Mouse (Mus musculus) stomach, embryonic 14.5 days (tissue): ENCODE data around the gene Tspyl2. TPM values are rescaled to one million over a fixed set of nuclear protein-coding genes. Genes with fewer than 3 reads are reported as not detected.
"Not testable (repeated sequence)": the region's sequence is repeated elsewhere in the genome, so short reads cannot be mapped to it uniquely, and the experiment has no call there.

Experiments used
- ATAC-seq: fragments of 200-750 bp; cut with Nextera tagmentation; 2 replicates; pipeline ENCODE4 v1.8.0; 2017; ENCODE audit warnings: low read depth, moderate TSS enrichment; ENCODE audit not compliant: insufficient number of reproducible peaks, insufficient read depth, low FRiP score
- H3K27ac ChIP-seq: fragments of 300-500 bp; sonication (generic); 2 replicates; pipeline ENCODE4 v1.5.1; 2014; ENCODE audit warnings: mild to moderate bottlenecking, low read length, moderate library complexity, mixed read lengths
- H3K27me3 ChIP-seq: fragments of 300-500 bp; sonication (generic); 2 replicates; pipeline ENCODE4 v1.6.1; 2014; ENCODE audit warnings: low read length, control low read depth, mixed read lengths; ENCODE audit not compliant: control insufficient read depth, insufficient read depth
- H3K36me3 ChIP-seq: fragments of 300-500 bp; sonication (generic); 2 replicates; pipeline ENCODE4 v1.6.1; 2014; ENCODE audit warnings: mild to moderate bottlenecking, control low read depth, low read length, moderate library complexity, mixed read lengths; ENCODE audit not compliant: control insufficient read depth, insufficient read depth
- H3K4me1 ChIP-seq: fragments of 300-500 bp; sonication (generic); 2 replicates; pipeline ENCODE4 v1.6.1; 2014; ENCODE audit warnings: low read length, control low read depth, mixed read lengths; ENCODE audit not compliant: control insufficient read depth, insufficient read depth
- H3K4me2 ChIP-seq: fragments of 300-500 bp; sonication (generic); replicated peaks from 2 replicates; pipeline ENCODE4 v1.6.1; 2014; ENCODE audit warnings: low read depth, low read length, control low read depth
- H3K4me3 ChIP-seq: fragments of 300-500 bp; sonication (generic); 2 replicates; pipeline ENCODE4 v1.5.1; 2014; ENCODE audit warnings: low read depth, low read length, control low read depth
- H3K9ac ChIP-seq: fragments of 300-500 bp; sonication (generic); replicated peaks from 2 replicates; pipeline ENCODE4 v1.6.1; 2014; ENCODE audit warnings: low read depth, mild to moderate bottlenecking, control low read depth, low read length, moderate library complexity, mixed read lengths
- H3K9me3 ChIP-seq: fragments of 300-500 bp; sonication (generic); 2 replicates; pipeline ENCODE4 v1.6.1; 2016; ENCODE audit warnings: low read depth, low read length, control low read depth; ENCODE audit not compliant: control insufficient read depth
- WGBS: fragments of 180-500 bp; shearing (Covaris S2); extraction: QIAGEN DNeasy Blood & Tissue Kit; methylation state at CpG from one replicate; pipeline ENCODE4 v1.1.7; 2014; 5-methylcytosine and 5-hydroxymethylcytosine counted together
- polyA plus RNA-seq: library from polyadenylated mRNA; unstranded; fragments of >200 nt; fragmentation: Nextera tagmentation; extraction: Ambion mirVana; gene quantifications from 2 replicates; pipeline ENCODE4 v1.2.1, GENCODE M21; 2014

Tspyl2 gene
- polyA plus RNA-seq, 1 experiment from 2014 or later: 25.6 TPM

- H3K27me3 ChIP-seq: no peaks in the 10 kb centered on the region
- H3K36me3 ChIP-seq: no peaks in the 10 kb centered on the region
- 35% methylated on average over 11 of the region's 11 CpGs for WGBS
- 0 out of 2 replicates have a peak overlapping the region, but pooled peaks have one; percentile 44 for H3K27ac ChIP-seq
- peak overlapping the region; percentile 72 for H3K9ac ChIP-seq
- H3K4me3 ChIP-seq: peak overlapping the region; percentile 51
- H3K4me2 ChIP-seq: peak overlapping the region; percentile 45
- no peaks in the 10 kb centered on the region for H3K9me3 ChIP-seq
- H3K4me1 ChIP-seq: no peaks in the 10 kb centered on the region
- no peak for ATAC-seq
Measured at GRCm38 (mm10) chrX:152341496-152341895, 729 bp downstream of the Tspyl2 start.

- Histone ChIP-seq H3K36me3 (no peaks in the 10 kb centered on the region), H3K4me2 (peak overlapping the region; percentile 43), H3K27me3 (no peaks in the 10 kb centered on the region), H3K27ac (peak overlapping the region; percentile 94), H3K9ac (peak overlapping the region; percentile 38; the same call in 1 of the 2 replicates), H3K4me1 (no peaks in the 10 kb centered on the region), H3K4me3 (peak overlapping the region; percentile 21), H3K9me3 (no peaks in the 10 kb centered on the region)
- WGBS: 11% methylated on average over 33 of the region's 33 CpGs
- peak; percentile 98 for ATAC-seq
Measured at GRCm38 (mm10) chrX:152336546-152337332, 5.5 kb downstream of the Tspyl2 start.

- not testable (repeated sequence) for H3K9me3 ChIP-seq, H3K4me3 ChIP-seq, H3K36me3 ChIP-seq, H3K27ac ChIP-seq, ATAC-seq, H3K9ac ChIP-seq, H3K4me1 ChIP-seq, H3K27me3 ChIP-seq
- WGBS: 62% methylated on average over 4 of the region's 4 CpGs
- 0 out of 2 replicates have a peak overlapping the region, but pooled peaks have one; percentile 5 for H3K4me2 ChIP-seq
Measured at GRCm38 (mm10) chrX:152336123-152336522, 6.1 kb downstream of the Tspyl2 start.

GRCm38 (mm10) chrX:152329400-152329799 lies 12.8 kb downstream of the Tspyl2 start:
- not testable (repeated sequence) for H3K27me3 ChIP-seq, ATAC-seq, H3K36me3 ChIP-seq, H3K4me1 ChIP-seq, H3K4me3 ChIP-seq, H3K4me2 ChIP-seq, H3K9ac ChIP-seq, H3K27ac ChIP-seq, H3K9me3 ChIP-seq

- no peaks in the 10 kb centered on the region for H3K9me3 ChIP-seq
- H3K27me3 ChIP-seq: no peaks in the 10 kb centered on the region
- no peak; the same call in 1 of the 2 replicates for ATAC-seq
- H3K9ac ChIP-seq: no peak overlapping the region
- peak overlapping the region; percentile 44 for H3K4me3 ChIP-seq
- H3K4me2 ChIP-seq: peak overlapping the region; percentile 35
- 0 out of 2 replicates have a peak overlapping the region, but pooled peaks have one; percentile 6 for H3K27ac ChIP-seq
- WGBS: 26% methylated on average over 8 of the region's 8 CpGs
- no peaks in the 10 kb centered on the region for H3K4me1 ChIP-seq
- H3K36me3 ChIP-seq: no peaks in the 10 kb centered on the region
Measured at GRCm38 (mm10) chrX:152327689-152328052, 14.6 kb downstream of the Tspyl2 start.

GRCm38 (mm10) chrX:152326996-152327688 lies 15.1 kb downstream of the Tspyl2 start, which contains the start of gene Kantr:
TSS of gene Kantr (minus strand) at chrX:152327495.
- Histone ChIP-seq H3K27ac (0 out of 2 replicates have a peak within 1 kb of the TSS, but pooled peaks have one; percentile 6), H3K4me2 (peak within 1 kb of the TSS; percentile 45), H3K9ac (peak within 1 kb of the TSS; percentile 31; the same call in 1 of the 2 replicates), H3K4me1 (no peaks in the 10 kb centered on the region), H3K36me3 (no peaks in the 10 kb centered on the region), H3K27me3 (no peaks in the 10 kb centered on the region), H3K4me3 (peak within 1 kb of the TSS; percentile 44), H3K9me3 (no peaks in the 10 kb centered on the region)
- WGBS: 16% methylated on average over 29 of the region's 29 CpGs
- ATAC-seq: peak; percentile 99

- H3K4me2 ChIP-seq: no peak overlapping the region
- no peaks in the 10 kb centered on the region for H3K27me3 ChIP-seq
- no peaks in the 10 kb centered on the region for H3K4me1 ChIP-seq
- no peaks in the 10 kb centered on the region for H3K36me3 ChIP-seq
- ATAC-seq: no peak
- 96% methylated on average over 1 of the region's 1 CpGs for WGBS
- no peak overlapping the region for H3K4me3 ChIP-seq
- no peaks in the 10 kb centered on the region for H3K9me3 ChIP-seq
- H3K27ac ChIP-seq: no peak overlapping the region
- H3K9ac ChIP-seq: no peak overlapping the region
Measured at GRCm38 (mm10) chrX:152323584-152323983, 18.6 kb downstream of the Tspyl2 start.

GRCm38 (mm10) chrX:152322776-152323175 lies 19.4 kb downstream of the Tspyl2 start:
- Histone ChIP-seq H3K4me1 (no peaks in the 10 kb centered on the region), H3K9me3 (no peaks in the 10 kb centered on the region), H3K4me2 (no peak overlapping the region), H3K36me3 (no peaks in the 10 kb centered on the region), H3K9ac (no peak overlapping the region), H3K4me3 (no peak overlapping the region), H3K27me3 (no peaks in the 10 kb centered on the region), H3K27ac (no peak overlapping the region)
- 45% methylated on average over 2 of the region's 2 CpGs for WGBS
- no peak for ATAC-seq
